Mouse (Mus musculus) G1E (cell line): Measurements from ENCODE around the gene Traf3ip1. TPM values are rescaled to one million over a fixed set of nuclear protein-coding genes. Genes with fewer than 3 reads are reported as not detected.

Experiments used
- ATAC-seq: 2 replicates; pipeline ENCODE4 v1.8.0; 2016; ENCODE audit warnings: mild to moderate bottlenecking; ENCODE audit not compliant: insufficient number of reproducible peaks, poor library complexity, low FRiP score, severe bottlenecking; ENCODE audit errors: extremely low read depth
- DNase-seq: peaks from one replicate; pipeline ENCODE4 v3.0.0; 2012; ENCODE audit warnings: low spot score
- H3K27me3 ChIP-seq: 2 replicates; pipeline ENCODE4 v1.6.1; 2012; ENCODE audit warnings: mild to moderate bottlenecking, low read length, inconsistent platforms; ENCODE audit not compliant: insufficient read depth
- H3K36me3 ChIP-seq: replicated peaks from 2 replicates; pipeline ENCODE3; 2012; ENCODE audit warnings: mild to moderate bottlenecking, inconsistent platforms
- H3K4me1 ChIP-seq: 2 replicates; pipeline ENCODE4 v1.6.1; 2012; ENCODE audit warnings: low read depth, low read length, inconsistent platforms, mixed read lengths; ENCODE audit not compliant: insufficient read depth
- H3K4me3 ChIP-seq: 2 replicates; pipeline ENCODE4 v1.5.1; 2012; ENCODE audit warnings: low read depth, mild to moderate bottlenecking, inconsistent platforms, low read length, moderate library complexity, mixed read lengths
- H3K9me3 ChIP-seq: replicated peaks from 2 replicates; pipeline ENCODE4 v1.6.1; 2012; ENCODE audit warnings: inconsistent platforms
- CTCF ChIP-seq: IDR thresholded peaks from 2 replicates; pipeline ENCODE4 v1.5.1; 2012; ENCODE audit warnings: low read depth, low read length, inconsistent platforms, mixed read lengths
- GATA1 ChIP-seq: IDR thresholded peaks from 2 replicates; pipeline ENCODE4 v1.6.1; 2012; ENCODE audit warnings: borderline replicate concordance, low read length, inconsistent platforms, mixed read lengths
- GATA2 ChIP-seq: IDR thresholded peaks from 2 replicates; pipeline ENCODE4 v1.6.1; 2012; ENCODE audit warnings: low read depth, low read length, inconsistent platforms, borderline replicate concordance
- POLR2AphosphoS5 ChIP-seq: IDR thresholded peaks from 2 replicates; pipeline ENCODE4 v1.6.1; 2012; ENCODE audit warnings: low read depth, low read length, inconsistent platforms; ENCODE audit not compliant: insufficient replicate concordance
- polyA plus RNA-seq: library from polyadenylated mRNA; stranded (reverse); fragments of >175 nt; gene quantifications from 2 replicates; pipeline ENCODE4 v1.2.3, GENCODE M21; 2012
- total RNA-seq, 2 experiments: library from RNA; stranded (forward) in 1 of 2; stranded (reverse) in 1 of 2; fragments of 200-1000 nt in 1 of 2; fragments of >200 nt in 1 of 2; fragmentation: Nextera tagmentation in 1 of 2; gene quantifications; 2 replicates each; pipeline ENCODE4 v1.2.3; 2014 to 2017

Gene Traf3ip1
- total and polyA plus RNA-seq, 3 experiments: 9.7 to 17.8 (median 12.7) TPM

- DNase-seq: no peak
- ATAC-seq: no peak
- H3K9me3 ChIP-seq: no peaks in the 10 kb centered on the region
- H3K4me1 ChIP-seq: peaks cover 22% of the 10 kb centered on the region
- TF ChIP-seq CTCF (no peak), GATA2 (no peak), POLR2AphosphoS5 (no peak), GATA1 (no peak)
- H3K36me3 ChIP-seq: no peaks in the 10 kb centered on the region
- H3K4me3 ChIP-seq: no peak overlapping the region
- peaks cover 23% of the 10 kb centered on the region for H3K27me3 ChIP-seq
Measured at GRCm38 (mm10) chr1:91577883-91578517, 83.6 kb downstream of the Traf3ip1 start.

Other genes with a start within 250 kb of the Traf3ip1 start
- 85.6 and 90.7 TPM in 2 replicates for gene Ube2f, start 244.3 kb upstream of the Traf3ip1 start, total RNA-seq (2014; fragmentation: Nextera tagmentation)
- gene Ube2f, start 244.3 kb upstream of the Traf3ip1 start, total RNA-seq (2017): 52.9 and 61.3 TPM in 2 replicates
- gene Ube2f, start 244.3 kb upstream of the Traf3ip1 start, polyA plus RNA-seq: 11.9 and 16.6 TPM in 2 replicates
- gene Scly, start 196.3 kb upstream of the Traf3ip1 start, total RNA-seq (2014; fragmentation: Nextera tagmentation): 16.0 and 16.6 TPM in 2 replicates
- 8.1 and 10.5 TPM in 2 replicates for gene Scly, start 196.3 kb upstream of the Traf3ip1 start, total RNA-seq (2017)
- gene Scly, start 196.3 kb upstream of the Traf3ip1 start, polyA plus RNA-seq: 9.5 and 10.1 TPM in 2 replicates
- gene Espnl, start 172.6 kb upstream of the Traf3ip1 start, total RNA-seq (2014; fragmentation: Nextera tagmentation): 0.78 and 1.1 TPM in 2 replicates
- gene Espnl, start 172.6 kb upstream of the Traf3ip1 start, total RNA-seq (2017): 0.93 and 0.99 TPM in 2 replicates
- gene Espnl, start 172.6 kb upstream of the Traf3ip1 start, polyA plus RNA-seq: 0.17 and 0.19 TPM in 2 replicates
- not detected in 2 replicates for gene Klhl30, start 143.6 kb upstream of the Traf3ip1 start, total RNA-seq (2014; fragmentation: Nextera tagmentation)
- 0.16 TPM in 1 of 2 replicates, not detected in the other for gene Klhl30, start 143.6 kb upstream of the Traf3ip1 start, total RNA-seq (2017)
- not detected in 2 replicates for gene Klhl30, start 143.6 kb upstream of the Traf3ip1 start, polyA plus RNA-seq
- 1.2 and 2.1 TPM in 2 replicates for gene Erfe, start 128.2 kb upstream of the Traf3ip1 start, total RNA-seq (2014; fragmentation: Nextera tagmentation)
- gene Erfe, start 128.2 kb upstream of the Traf3ip1 start, total RNA-seq (2017): 0.81 and 0.93 TPM in 2 replicates
- 0.78 and 0.94 TPM in 2 replicates for gene Erfe, start 128.2 kb upstream of the Traf3ip1 start, polyA plus RNA-seq
- gene Ilkap, start 95.8 kb upstream of the Traf3ip1 start, total RNA-seq (2014; fragmentation: Nextera tagmentation): 76.8 and 86.5 TPM in 2 replicates
- 194 and 208 TPM in 2 replicates for gene Ilkap, start 95.8 kb upstream of the Traf3ip1 start, total RNA-seq (2017)
- gene Ilkap, start 95.8 kb upstream of the Traf3ip1 start, polyA plus RNA-seq: 86.6 and 104 TPM in 2 replicates
- 18.0 and 19.0 TPM in 2 replicates for gene Hes6, start 80.6 kb upstream of the Traf3ip1 start, total RNA-seq (2014; fragmentation: Nextera tagmentation)
- gene Hes6, start 80.6 kb upstream of the Traf3ip1 start, total RNA-seq (2017): 42.2 and 55.1 TPM in 2 replicates
- 91.5 and 105 TPM in 2 replicates for gene Hes6, start 80.6 kb upstream of the Traf3ip1 start, polyA plus RNA-seq
- gene Per2, start 35.3 kb upstream of the Traf3ip1 start, total RNA-seq (2014; fragmentation: Nextera tagmentation): 13.0 and 15.4 TPM in 2 replicates
- gene Per2, start 35.3 kb upstream of the Traf3ip1 start, total RNA-seq (2017): 4.4 and 5.3 TPM in 2 replicates
- gene Per2, start 35.3 kb upstream of the Traf3ip1 start, polyA plus RNA-seq: 14.2 and 17.5 TPM in 2 replicates
- 8.3 and 12.9 TPM in 2 replicates for gene Asb1, start 45.9 kb downstream of the Traf3ip1 start, total RNA-seq (2014; fragmentation: Nextera tagmentation)
- 25.7 and 28.0 TPM in 2 replicates for gene Asb1, start 45.9 kb downstream of the Traf3ip1 start, total RNA-seq (2017)
- 9.3 and 12.4 TPM in 2 replicates for gene Asb1, start 45.9 kb downstream of the Traf3ip1 start, polyA plus RNA-seq